Mouse (Mus musculus) heart, postnatal 14 days (tissue): Measurements from ENCODE around the gene Phf1. TPM values are rescaled to one million over a fixed set of nuclear protein-coding genes. Genes with fewer than 3 reads are reported as not detected.
"Not testable (repeated sequence)": the region's sequence is repeated elsewhere in the genome, so short reads cannot be mapped to it uniquely, and the experiment has no call there.

Source experiments
- DNase-seq, 2 experiments: peaks; one replicate each; pipeline ENCODE4 v3.0.0; 2021 to 2022
- intact Hi-C: fragments of 180-260 bp; cut with DNase I; formaldehyde crosslinking; loops from one replicate; pipeline ENCODE4 v1.15.1; 2025
- total RNA-seq, 2 experiments: library from RNA; stranded (reverse); gene quantifications; 2 replicates each; pipeline ENCODE4 v1.2.3; 2021

The Phf1 gene
- total RNA-seq, 2 experiments from 2014 or later = 10.0 to 10.6 TPM

DNA sequence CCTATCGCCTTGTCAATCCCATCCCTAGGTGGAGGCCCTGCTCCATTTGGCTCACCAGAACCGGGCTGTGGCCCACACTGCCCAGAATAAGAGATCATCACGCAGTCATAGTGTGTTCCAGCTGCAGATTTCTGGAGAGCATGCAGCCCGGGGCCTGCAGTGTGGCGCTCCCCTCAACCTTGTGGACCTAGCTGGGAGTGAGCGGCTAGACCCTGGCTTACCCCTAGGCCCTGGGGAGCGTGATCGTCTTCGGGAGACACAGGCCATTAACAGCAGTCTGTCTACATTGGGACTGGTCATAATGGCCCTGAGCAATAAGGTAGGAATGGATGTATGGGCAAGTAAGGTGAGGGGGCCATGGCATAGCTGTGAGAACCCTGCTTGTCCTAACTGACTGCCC is 7.4 kb upstream of the Phf1 start:
- DNase-seq, intact Hi-C loops: not testable (repeated sequence)

DNA sequence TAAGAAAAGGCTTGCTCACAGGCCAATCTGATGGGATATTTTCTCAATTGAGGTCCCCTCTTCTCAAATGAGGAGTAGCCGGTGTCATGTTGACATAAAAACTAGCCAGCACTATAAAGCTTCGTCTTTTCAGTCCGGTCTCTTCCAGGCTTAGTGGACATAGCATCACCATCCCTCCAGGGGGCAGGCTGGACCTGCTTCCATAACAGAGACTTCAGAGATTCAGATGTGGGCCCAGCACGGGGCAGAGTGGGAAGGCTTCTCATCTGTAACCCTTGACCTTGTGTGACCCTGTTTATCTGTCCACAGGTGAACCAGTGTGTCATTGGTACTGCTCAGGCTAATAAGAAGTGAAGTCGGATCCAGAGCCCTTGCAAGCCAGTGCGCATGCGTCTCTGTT is 1.1 kb upstream of the Phf1 start:
- DNase-seq = peak; percentile 59 to 65
- intact Hi-C loops = loop anchor here (5.0 to 10.0 kb wide), 3 partner anchors 96 to 273 kb away; partner anchors contain the start of genes Bak1 and Lemd2

DNA sequence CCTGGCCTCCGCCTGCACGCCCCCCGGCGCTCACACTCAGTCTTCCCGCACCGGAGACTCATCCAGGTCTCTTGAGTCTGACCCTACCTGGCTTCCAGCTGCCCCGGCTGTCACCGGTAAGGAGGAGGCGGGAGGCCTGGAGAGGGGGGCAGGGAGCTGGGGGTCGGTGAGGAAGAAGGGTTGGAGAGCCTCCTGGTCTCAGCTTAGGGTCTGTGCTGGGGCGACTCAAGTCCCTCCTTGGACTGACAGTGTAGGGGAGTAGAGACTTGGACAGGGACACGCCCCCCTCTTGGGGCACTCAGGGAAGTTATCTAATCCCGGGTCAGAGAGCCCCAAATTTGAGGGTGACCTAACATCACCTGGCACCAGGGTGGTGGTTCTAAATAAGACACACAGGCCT is 567 bp downstream of the Phf1 start:
- intact Hi-C loops = loop anchor here (5.0 to 10.0 kb wide), 3 partner anchors 94 to 271 kb away; partner anchors contain the start of genes Bak1 and Lemd2
- no peak for DNase-seq

DNA sequence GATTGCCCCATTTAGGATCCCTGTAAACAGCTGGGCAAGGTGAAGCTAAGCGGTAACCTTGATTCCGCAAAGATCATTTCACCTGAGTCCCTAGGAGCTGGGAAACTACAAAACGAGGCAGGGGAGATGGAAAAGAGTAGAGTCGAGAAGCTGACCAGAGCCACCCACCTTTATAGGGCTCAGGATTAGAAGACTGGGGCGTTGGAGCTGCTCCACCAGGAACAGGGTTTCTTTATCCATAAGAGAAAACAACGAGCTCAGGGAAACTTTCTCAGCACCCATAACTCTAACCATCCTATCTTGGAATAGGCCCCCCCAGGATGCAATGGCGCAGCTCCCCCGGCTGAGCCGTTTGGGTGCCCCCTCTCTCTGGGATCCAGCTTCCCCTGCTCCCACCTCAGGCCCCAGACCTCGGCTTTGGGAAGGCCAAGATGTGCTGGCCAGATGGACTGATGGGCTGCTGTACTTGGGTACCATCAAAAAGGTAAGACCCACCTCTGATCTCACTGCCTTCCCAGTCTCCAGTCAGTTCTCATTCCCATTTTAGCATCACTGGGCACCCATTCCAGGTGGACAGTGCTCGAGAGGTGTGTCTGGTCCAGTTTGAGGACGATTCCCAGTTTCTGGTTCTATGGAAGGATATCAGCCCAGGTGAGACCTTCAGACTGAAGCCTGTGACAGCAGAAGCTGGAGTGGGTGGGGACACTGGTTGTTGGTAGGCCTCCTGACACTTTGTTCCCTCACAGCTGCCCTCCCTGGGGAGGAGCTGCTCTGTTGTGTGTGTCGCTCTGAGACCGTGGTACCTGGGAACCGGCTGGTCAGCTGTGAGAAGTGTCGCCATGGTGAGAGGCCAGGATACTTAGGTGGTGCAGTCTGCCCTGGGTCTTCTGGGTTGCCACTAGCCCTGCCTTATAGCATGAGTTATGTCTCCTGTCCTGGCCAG is 1.3 kb downstream of the Phf1 start:
- no peak for DNase-seq
- intact Hi-C loops = loop anchor here (5.0 to 10.0 kb wide), 3 partner anchors 93 to 271 kb away; partner anchors contain the start of genes Bak1 and Lemd2

DNA sequence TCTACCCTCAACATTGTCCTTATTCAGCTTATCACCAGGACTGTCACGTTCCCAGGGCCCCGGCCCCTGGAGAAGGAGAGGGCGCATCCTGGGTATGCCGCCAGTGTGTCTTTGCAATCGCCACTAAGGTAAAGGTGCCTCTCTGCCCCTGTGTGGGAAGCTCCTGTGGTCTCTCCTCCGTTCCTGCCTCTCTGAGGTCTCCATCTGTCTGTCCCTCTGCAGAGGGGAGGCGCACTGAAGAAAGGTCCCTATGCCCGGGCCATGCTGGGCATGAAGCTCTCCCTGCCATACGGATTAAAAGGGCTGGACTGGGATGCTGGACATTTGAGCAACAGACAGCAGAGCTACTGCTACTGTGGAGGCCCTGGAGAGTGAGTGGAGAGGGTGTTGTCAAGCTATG is 2.2 kb downstream of the Phf1 start:
- DNase-seq = no peak
- intact Hi-C loops = loop anchor here (10.0 kb wide), 2 partner anchors 190 to 270 kb away; partner anchors contain the start of gene Lemd2

DNA sequence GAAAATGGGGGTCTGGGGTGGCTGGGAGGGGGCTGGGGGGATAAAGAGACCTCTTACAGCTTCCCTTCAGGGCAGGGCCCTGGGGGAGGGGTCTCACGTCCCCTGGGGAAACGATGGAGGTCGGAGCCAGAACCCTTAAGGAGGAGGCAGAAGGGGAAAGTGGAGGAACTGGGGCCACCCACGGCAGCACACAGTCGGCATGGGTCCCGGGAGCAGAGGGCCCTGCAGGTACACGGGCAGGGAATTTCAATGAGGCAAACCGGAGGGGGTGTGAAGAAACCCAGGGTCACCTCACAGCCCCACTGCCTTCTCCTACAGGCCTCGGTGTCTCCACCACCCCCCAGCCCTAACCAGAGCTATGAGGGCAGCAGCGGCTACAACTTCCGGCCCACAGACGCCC is 3.6 kb downstream of the Phf1 start:
- intact Hi-C loops = loop anchor here (10.0 kb wide), 2 partner anchors 188 to 268 kb away; partner anchors contain the start of gene Lemd2
- DNase-seq = no peak

DNA sequence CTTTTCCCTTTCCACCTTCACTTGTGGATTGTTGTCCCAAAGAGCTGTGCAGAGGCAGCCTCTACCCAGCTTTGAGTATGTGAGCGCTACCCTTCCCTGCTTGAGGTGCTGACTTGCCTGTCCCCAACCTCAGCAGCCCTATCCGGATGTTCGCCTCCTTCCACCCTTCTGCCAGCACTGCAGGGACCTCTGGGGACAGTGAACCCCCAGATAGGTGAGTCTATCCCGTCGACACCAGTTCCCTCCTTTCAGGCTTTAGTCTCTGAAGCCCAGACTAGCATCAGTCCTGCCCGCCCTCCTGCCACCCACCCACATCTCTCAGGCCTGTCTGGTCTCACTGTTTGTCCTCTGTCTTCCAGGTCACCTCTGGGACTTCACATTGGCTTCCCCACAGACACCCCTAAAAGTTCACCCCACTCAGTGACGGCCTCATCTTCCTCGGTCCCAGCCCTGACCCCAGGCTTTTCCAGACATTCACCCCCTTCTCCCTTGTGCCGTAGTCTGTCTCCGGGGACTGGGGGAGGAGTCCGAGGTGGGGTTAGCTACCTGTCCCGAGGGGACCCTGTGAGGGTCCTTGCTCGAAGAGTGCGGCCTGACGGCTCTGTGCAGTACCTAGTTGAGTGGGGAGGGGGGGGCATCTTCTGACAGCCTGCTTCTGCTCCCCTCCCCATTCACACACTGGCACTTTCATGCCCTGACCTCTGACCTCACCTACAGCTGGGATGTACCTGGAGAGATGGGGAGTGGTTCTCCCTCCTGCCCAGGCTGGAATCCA is 4.3 kb downstream of the Phf1 start:
- DNase-seq = no peak
- intact Hi-C loops = loop anchor here (10.0 kb wide), 2 partner anchors 188 to 268 kb away; partner anchors contain the start of gene Lemd2

DNA sequence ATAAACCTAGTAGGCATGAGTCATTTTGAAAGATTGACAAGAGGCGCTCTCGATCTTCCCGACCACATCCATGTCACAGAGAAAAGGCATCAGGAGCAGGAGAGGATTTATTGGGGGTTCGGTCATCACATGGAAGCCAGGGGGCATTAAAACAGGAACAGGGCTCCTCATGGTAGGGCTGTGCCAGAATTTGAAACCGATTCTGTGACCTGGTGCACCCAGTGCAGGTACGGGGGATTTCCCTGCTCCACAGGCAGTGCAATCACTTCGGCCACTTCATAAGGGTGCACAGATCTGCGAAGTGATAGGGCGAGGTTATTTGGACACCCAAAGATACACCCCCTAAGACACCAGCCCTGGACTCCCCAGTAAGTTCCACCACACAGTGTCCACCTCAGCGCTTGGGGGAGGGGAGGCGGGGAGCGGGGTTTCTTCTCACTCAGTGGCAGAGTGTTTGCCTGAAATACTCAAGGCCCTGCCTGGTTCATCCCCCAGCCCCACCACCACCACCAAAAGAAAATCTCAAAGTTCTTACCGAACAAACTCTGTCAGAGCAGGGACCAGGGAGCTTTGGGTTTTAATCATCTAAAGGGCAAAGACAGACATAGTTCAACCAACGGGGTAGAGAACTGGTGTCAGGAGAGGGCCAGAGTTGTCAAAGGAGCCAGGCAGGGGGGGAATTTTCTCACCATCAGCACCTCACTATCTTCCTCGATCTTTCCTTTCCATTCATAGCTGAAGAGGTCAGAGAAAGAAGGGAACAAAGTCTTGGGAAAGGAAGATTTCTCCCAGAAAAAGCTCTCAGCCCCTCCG is 5.2 kb downstream of the Phf1 start:
- intact Hi-C loops = loop anchor here (10.0 kb wide), 2 partner anchors 187 to 267 kb away; partner anchors contain the start of gene Lemd2
- DNase-seq = no peak

DNA sequence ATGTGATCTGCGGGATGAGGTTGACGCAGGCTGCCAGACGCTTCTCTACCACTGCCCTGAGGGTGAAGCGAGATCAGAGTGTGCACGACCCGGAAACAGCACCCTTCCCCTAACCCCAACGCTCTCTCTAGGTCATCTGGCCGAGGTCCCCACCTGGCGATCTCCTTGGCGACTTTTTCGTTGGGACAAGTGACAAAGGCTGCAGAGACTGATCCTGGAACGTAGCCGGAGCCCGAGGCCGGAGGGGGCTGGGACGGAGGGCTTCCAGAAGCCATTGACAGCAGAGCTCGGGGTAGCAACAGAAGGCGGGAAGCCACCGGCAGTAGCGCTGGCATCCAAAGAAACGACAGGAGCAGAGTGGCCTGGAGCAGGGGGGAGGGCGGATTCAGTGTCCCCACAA is 5.9 kb downstream of the Phf1 start:
- intact Hi-C loops = loop anchor here (10.0 kb wide), 2 partner anchors 186 to 266 kb away; partner anchors contain the start of gene Lemd2

DNA sequence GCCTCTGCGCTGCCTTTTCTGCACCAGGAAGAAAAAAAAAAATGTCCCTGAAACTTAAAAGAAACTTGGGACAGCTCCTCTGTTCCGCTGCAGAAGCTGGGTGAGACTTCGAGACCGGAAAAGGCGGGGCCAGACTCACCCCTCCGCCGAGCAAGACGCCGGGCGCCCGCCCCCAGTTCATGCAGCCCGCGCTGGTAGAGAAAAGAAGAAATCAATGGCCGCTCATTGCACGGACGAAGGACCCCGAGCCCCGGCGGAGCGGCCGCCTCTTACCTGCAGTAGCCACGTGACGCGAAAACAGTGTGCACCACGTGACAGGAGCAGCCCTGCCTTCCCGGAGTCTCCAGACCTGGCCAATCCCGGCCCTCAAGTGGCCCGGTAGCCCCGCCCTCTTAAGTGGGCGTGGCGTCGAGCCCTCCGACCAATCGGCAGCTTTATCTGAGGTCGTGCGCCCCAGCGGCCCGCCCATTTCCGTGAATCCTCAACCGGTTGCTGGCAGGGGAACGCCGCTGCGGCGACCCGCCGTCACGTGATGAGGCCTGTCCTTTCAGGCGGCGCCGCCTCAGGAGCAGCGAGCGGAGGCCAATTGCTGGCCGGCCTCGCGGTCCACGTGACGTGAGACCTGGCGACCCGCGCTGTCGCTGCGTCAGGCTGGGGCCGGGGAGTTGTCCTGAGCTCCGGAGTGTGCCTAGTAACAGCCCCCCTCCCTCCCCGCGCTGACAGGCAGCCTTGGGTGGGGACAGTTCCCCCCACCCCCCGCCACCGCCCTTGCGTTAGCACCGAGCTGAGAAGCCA is 6.5 kb downstream of the Phf1 start, which contains the start of gene Cuta:
Gene Cuta (minus strand): TSS at position 392 of the 795 bp plus-strand sequence.
- intact Hi-C loops = loop anchor here (10.0 kb wide), 2 partner anchors 185 to 265 kb away; partner anchors contain the start of gene Lemd2
- peak; percentile 99 for DNase-seq

More for the DNA sequence above, 5.9 kb downstream of the Phf1 start:
- peak in 1 of 2 experiments; percentile 28 for DNase-seq

DNA sequence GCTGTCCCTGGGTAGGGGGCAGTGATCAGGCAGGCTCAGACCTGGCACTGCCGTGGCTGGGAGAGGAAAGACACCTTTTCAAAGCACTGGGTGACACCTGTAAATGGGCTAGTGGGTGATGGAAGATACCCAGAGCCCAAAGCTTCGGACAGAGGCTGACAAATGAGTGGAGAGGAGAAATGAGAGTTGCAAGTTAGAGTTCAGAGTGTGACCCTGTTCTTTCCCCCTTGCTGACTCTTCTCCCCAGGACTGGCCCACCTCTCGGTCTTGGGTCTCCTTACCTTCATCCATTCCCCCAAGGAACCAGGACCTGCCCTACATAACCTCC is 7.1 kb downstream of the Phf1 start:
- no peak for DNase-seq
- intact Hi-C loops = loop anchor here (10.0 kb wide), 2 partner anchors 185 to 265 kb away; partner anchors contain the start of gene Lemd2

DNA sequence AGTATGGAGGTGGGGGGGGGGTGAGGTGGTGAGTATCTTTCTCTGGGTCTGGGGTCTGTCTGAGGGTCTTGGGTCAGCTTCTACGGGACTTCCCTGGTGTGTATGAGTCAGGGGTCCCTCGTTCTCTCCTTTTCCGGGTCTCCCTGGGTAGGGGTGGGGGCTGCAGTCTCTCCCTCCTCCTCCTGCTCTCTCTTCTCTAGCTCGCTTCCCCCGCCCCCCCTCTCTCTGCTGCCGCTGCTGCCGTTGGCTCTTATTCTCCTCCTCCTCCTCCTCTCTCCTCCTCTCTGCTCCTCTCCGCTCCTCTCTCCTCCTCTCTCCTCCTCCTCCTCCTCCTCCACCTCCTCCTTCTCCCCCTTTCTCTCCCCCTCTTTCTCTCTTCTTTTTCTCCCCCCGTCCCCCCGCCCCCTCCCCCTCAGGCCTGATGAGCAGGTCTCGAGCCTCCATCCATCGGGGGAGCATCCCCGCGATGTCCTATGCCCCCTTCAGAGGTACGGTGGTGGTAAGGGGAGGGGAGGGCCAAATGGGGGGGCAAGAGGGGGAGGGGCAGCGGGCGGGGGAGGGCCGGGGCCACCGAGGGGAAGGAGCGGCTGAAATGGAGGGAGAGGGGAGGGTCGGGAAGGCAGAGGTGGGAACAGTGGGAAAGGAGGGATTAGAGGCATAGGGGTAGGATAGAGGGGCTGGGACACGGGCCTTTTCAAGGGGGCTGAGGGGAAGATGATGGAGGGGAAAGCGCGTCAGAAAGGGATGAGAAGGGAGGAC is 8.4 kb downstream of the Phf1 start, which contains the start of gene Syngap1:
Gene Syngap1 (plus strand): TSS at position 223 of the 759 bp plus-strand sequence.
- peak in 1 of 2 experiments; percentile 43 for DNase-seq
- intact Hi-C loops = no loop called here

DNA sequence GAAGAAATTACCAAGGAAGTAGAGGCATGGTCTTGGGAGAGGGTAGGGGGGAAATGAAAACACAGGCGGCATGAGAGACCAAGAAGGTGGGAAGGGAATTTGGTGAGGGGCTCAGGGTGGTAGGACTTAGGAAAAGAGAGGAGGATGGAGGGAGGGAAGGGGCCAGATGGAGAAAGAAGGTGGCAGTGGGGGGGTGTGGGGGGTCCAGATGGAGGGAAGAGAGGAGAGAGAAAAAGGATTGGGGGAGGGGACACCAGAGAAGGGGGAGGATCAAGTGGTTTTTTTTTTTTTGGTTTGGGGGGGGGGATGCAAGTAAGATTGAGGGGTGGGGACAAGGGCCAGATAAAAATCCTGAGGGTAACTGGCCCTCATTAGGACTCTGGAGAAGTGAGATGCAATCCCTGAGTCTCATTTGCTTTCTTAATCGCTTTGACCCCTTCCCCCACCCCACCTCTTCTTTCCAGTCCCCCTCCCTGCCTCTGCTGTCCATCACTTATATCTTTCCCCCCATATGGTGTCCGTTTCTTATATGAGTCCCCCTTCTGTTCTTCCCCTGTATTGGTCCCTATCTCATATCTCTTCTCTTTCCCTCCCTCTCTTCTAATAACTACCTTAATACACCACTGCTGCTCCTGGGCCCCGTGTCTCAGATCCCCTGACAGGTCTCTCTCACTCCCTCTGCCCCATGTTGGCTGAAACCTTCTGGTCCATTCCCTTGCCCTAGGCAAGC is 9.2 kb downstream of the Phf1 start:
- intact Hi-C loops = loop anchor here (2.0 kb wide), 1 partner anchor 31 kb away; the partner anchor contains the start of gene Zbtb9

DNA sequence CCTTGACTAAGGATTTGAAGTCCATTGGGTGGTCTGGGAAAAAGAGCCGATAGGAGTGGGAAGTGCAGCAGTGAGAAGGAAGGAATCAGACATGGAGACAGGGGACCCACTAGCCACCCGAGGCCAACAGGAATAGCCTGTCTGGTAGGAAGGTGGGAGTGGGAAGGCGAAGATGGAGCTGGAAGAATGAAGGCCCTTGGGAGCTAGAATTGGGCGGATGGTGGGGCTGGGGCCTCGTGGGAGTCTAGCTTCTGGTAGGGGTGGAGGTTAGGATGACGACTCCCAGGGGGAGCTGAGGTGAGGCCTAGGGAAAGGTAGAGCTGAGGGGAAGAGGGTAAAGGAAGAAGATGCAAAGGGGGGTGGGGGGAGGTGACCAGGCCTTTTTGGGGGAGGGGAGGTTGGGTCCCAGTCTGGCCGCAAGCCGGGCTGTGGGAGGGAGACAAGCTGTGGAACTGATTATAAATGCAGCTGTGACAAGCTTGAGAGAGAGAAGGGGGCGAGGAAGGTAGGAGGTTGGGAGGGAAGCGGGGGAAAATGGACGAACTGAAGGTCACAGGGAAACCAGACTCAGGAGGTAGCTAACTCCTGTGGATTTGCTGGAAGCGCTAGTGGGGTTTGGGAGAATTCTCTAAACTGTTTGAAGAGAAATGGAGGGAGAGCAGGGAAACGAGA is 13.1 kb downstream of the Phf1 start:
- intact Hi-C loops = no loop called here
- no peak for DNase-seq

More for the DNA sequence above, 9.2 kb downstream of the Phf1 start:
- no peak for DNase-seq

DNA sequence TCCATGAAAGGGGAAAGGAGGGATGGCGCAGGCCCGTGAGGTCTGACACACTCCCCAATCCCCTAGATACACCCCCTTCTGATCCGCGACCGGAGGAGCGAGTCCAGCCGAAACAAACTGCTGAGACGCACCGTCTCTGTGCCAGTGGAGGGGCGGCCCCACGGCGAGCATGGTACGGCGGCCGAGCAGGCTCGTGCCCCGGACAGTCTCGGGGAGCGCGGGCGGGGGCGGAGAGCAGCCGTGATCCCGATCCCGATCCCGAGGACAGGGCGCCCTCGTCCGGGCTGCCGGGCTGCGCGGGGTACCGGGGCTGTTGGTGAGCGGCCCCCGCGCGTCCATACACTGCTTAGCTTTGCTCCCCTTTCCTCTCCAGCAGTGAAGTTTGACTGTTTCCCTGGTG is 13.7 kb downstream of the Phf1 start:
- DNase-seq = peak; percentile 77 to 83
- intact Hi-C loops = no loop called here

DNA sequence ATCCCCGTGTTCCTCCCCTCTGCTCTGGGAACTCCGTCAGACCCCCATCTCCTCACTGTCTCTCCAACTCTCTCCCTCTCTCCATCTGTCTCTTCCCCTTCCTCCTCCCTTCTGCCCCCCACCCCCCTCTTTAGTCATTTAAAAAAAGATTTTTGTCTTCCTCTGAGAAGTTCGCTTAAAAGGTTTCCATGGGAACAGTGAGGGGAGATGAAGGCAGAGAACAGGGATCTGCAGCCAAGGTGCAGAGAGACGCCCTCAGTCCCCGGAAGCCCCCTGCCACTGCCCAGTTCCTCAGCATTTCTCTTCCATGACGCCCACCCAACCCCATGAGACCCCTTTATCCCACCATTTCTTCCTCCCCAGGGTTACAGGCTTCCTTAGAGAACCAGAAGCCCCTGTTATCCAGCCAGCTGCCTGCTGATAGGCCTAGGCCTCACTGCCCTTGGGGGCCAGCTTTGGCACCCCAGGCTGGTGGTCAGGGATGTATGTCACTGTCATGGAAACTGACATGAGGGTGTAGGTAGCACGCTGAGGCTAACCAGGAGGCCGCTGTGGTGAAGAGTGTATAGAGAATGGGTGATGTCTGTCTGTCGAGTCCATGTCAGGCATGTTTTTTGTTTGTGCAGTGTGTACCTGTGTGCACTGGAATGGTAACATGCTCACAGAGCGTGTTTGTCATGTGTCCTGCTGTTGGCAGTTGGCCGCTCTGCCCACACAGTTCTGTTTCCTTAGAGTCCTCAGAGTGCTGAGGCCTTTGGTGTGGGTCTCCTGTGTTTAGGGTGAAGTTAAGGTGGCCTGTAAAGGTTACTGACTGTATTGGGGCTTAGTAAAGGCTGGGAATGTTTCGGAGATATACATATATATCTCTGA is 14.6 kb downstream of the Phf1 start:
- intact Hi-C loops = no loop called here

More for the DNA sequence above, 14.6 kb downstream of the Phf1 start:
- DNase-seq = no peak
